Mouse (Mus musculus): ENCODE results near the gene Rgs7.

DNA sequence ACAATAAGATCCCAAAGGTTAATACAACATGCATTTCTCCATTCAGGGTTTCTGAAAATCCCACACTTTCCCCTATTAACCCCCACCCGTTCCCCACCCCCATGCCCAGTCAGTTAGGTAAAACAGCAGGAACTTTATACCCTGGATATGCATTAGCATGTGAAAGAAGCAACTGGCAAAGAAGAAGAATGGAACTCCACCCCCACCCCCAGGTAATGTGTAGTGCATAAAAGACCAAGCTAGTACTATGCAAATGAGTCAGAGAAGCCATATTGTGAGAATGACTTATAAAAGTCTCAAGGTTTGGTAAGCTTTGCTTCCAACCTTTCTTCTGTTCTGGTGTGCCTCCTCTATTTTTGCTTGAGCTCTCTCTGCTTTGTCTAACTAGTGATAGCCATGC lies 468.2 kb downstream of the Rgs7 start:
- no peak for TF ChIP-seq CTCF (IDR thresholded peaks at IDR 0.05; ENCODE audit: control insufficient read depth, insufficient read depth, insufficient read length)
- no peak for TF ChIP-seq MYOD1 (IDR thresholded peaks at IDR 0.05; ENCODE audit: control insufficient read depth, insufficient read length, low read depth)
- TF ChIP-seq FOSL1 (IDR thresholded peaks at IDR 0.05; ENCODE audit: insufficient read depth, low read length, poor library complexity, severe bottlenecking): no peak
- no peak for TF ChIP-seq CEBPB (IDR thresholded peaks at IDR 0.05; ENCODE audit: low read depth)
- no peak for TF ChIP-seq USF1 (IDR thresholded peaks at IDR 0.05; ENCODE audit: low read depth)
- no peak for TF ChIP-seq MYOG (IDR thresholded peaks at IDR 0.05; ENCODE audit: control insufficient read depth, extremely low read depth, insufficient read length)
- TF ChIP-seq MAX (IDR thresholded peaks at IDR 0.05): no peak

All from C2C12 (cell line).